Mouse (Mus musculus) bone marrow macrophage, adult 2 months (primary cell): ENCODE results near the gene Dhx32.

Source experiments
- CTCF ChIP-seq: IDR thresholded peaks from 2 replicates; pipeline ENCODE4 v1.5.1; 2012; ENCODE audit warnings: low read depth, mild to moderate bottlenecking, low read length, moderate library complexity
- POLR2A ChIP-seq: IDR thresholded peaks from 2 replicates; pipeline ENCODE4 v1.6.1; 2012; ENCODE audit warnings: mild to moderate bottlenecking, low read depth, low read length, borderline replicate concordance

DNA sequence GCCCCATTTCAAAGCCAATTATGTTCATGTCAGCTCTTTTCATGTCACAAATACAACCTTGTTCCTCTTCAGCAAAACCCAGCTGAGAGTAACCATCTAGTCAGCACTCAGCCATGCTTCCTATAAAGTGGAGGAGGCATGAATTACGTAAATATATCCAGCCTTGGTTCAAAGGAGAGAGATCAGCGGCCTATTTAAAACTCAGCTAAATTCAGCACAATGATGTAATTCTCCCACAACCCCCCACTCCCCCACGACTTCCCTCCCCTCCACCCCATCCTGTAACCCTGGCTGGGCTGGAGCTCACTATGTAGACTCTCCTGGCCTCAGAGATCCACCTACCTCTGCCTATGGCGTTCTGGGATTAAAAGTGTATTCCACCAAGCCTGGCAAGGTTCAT lies 37.8 kb downstream of the Dhx32 start:
- no peak for TF ChIP-seq POLR2A
- TF ChIP-seq CTCF: no peak
